Mouse (Mus musculus) thymus, postnatal 14 days (tissue): ENCODE data around the gene Syt11.
"Not testable (repeated sequence)": the region's sequence is repeated elsewhere in the genome, so short reads cannot be mapped to it uniquely, and the experiment has no call there.

Source experiments
- DNase-seq: peaks from one replicate; pipeline ENCODE4 v3.0.0; 2021

The Syt11 gene

GRCm38 (mm10) chr3:88774939-88775841, at the start of gene Syt11:
TSS of gene Syt11 (minus strand) at chr3:88775164.
- peak; percentile 45 for DNase-seq

DNA sequence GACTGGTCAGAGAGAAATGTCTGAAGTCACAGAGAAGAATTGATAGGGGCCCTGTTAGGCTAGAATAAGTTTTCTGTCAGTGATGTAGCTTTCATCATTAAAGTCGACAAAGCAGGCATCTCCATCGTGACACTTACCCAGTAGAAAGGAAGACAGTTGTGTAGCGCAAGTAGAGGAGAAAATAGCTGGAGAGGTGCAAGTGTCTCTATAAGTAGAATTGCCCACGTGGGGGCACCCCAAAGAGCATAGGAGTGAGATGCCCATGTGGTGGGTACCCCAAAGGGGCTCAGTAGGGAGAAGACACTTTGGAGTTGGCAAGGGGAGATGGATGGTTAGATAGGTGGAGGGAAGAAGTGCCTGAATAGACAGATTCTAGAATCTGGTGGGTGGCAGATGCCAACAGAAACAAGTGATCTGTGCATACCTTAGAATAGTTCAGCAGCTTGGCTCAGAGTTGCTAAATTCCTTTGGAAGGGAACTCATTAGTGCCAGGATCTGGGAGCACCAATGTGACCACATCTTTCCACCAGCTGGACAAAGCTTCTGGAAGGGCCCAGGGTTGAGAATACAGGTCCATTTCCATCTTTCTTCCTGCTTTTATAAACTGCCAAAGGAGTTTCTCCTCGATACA, 29.1 kb upstream of the Syt11 start:
- DNase-seq: no peak

- not testable (repeated sequence) for DNase-seq
These were observed 22.5 kb upstream of the Syt11 start for GRCm38 (mm10) chr3:88797507-88797906.

DNA sequence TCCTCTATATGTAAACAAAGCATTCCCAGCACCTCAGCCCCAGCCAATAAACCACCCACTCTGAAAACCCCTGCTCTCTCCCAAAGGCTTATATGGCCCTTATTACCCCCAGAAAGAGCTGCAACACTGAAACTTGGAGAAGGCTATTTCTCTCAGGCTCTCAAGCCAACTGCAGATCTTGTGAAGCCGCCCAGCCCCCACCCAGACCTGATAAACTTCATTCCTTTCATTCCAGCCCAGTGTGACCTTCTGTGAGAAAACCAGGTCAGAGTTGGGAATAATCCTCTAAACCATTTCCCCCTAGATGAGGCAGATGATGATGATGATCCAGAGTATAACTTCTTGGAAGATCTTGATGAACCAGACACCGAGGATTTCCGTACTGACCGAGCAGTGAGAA, 13.1 kb upstream of the Syt11 start:
- not testable (repeated sequence) for DNase-seq

DNA sequence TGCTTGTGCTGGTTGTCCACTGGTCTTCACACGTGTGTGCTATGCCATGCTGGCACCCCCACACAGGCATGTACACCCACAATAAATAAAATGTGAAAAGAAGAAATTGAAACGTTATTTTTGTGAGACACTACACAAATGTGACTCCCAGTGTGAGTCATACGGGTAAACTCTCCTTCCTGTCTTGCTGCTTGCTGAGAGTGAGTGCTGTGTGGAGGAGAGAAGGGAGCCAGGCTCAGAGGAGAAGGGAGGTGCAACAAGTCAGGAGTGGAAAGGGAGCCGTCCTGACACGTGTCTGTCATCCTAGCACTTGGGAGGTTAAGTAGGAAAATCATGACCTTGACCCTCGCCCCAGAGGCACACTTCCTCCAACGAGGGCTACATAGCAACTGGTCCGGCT, 11.8 kb upstream of the Syt11 start:
- not testable (repeated sequence) for DNase-seq

- DNase-seq: not testable (repeated sequence)
These were observed 11.4 kb upstream of the Syt11 start for GRCm38 (mm10) chr3:88786323-88786722.

DNA sequence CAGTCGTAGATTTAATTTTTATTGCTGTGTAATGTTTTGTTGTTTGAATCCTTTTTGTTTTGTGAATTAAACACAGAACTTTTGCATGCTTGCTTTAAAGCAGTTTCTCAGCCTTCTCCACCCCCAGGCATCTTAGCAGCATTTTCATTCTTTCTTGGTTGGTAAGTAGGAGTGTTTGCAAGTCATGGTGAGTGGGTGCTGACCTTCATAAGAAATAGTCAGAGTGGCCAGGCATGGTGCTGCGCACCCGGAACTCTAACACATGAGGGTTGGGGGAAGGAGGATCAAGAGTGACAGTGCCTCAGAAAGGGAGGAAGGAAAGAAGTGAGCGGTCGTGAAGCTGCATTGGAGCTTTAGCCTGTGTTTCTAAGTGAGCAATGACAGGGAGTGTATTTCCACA, 9.9 kb upstream of the Syt11 start:
- no peak for DNase-seq

- DNase-seq: not testable (repeated sequence)
These were observed 1.8 kb downstream of the Syt11 start for GRCm38 (mm10) chr3:88773163-88773562.

DNA sequence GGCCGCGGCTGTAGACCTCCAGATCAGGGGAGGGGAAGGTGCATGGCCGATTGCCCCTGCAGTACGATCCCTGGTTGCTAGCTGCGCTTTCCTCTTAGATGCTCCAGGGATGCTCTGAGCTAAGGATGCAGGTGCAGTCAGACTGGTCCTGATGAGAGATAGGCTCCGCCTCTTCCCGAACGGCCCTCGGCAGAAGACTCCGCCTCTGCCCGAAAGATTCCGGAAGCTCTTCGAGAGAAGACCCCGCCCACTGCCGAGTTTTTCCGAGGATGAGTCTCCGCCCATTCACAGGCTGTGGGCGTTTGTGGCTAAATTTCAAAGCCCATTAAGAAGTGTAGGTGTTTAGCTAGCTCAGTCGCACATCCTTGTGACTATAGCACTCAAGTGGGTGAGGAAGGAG, 2.6 kb downstream of the Syt11 start:
- peak; percentile 93 for DNase-seq

- not testable (repeated sequence) for DNase-seq
These were observed 3.1 kb downstream of the Syt11 start for GRCm38 (mm10) chr3:88771941-88772280.

DNA sequence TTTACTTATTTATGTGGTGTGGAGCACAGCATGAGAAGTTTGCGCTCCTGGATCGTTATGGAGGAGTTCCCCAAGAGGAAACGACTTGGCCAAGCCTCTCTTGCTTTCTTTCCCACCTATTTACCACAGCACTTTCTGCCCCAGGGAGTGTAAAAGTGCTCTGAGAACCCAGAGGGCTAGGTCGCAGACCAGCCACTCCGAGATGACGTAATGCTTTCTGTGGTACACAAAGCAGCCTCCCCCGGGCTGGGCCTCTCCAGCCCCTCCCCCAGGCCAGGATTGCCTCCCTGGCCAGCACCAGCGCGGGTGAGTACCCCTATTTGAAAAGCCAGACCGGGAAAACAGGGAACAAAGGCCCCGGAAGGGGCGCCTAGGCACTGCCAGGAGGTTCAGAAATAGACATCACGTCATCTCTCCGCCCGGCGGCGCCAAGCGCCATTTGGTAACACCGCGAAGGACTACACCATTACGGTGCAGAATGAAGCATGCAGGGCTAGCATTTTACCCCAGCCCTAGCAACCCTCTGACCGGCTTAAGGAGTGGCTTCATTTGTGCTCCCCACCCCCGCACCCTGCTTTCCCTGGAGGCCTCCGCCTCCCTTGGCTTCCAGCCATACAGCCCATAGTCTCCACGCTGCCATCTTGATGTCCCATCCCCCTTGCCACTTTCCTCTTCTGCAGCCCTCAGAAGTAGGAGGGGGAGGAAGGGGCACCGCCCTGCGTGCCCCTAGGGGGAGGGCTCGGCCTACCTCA, 3.6 kb downstream of the Syt11 start:
- peak; percentile 47 for DNase-seq

GRCm38 (mm10) chr3:88762401-88762831, 12.5 kb downstream of the Syt11 start:
- no peak for DNase-seq

DNA sequence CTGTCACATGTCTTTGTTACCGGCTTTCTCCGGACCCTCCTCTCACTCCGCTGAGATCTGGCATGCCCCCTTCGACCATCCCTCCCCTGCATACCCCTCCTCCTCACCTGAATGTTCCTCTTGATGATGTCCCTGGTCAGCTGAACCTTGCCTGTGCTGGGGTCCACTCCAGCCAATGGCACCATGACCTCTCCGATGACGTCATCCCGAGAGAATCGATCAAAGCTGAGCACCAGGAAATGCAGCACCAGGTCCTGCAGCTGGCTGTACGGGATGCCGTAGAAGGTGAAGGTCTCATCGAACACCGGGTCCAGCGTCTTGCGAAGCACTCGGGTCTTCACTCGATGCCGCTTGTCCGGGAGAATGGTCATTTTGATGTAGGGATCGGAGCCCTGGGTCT, 13.3 kb downstream of the Syt11 start:
- no peak for DNase-seq

DNA sequence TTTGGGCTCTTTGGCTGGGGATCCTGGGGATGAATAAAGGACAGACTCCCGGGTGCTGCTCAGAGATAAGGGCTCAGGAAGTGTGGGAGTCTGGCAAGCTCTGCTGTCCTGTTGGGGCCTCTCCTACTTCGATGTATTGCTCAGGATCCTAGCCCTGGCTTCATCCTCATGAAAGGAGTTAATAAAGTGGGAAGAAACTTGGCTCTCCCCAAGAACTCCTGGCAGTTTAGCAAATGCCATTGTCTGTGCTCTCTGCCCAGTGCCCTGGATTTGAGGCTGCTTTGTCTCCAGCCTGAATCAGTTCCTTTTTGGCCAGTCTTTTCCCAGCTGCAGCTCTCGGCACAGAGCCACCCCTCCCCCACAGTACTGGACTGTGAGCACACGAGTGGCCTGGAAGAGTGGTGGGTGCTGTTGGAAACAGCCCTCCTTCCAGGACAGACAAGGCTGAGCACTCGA, 16.9 kb downstream of the Syt11 start:
- no peak for DNase-seq

DNA sequence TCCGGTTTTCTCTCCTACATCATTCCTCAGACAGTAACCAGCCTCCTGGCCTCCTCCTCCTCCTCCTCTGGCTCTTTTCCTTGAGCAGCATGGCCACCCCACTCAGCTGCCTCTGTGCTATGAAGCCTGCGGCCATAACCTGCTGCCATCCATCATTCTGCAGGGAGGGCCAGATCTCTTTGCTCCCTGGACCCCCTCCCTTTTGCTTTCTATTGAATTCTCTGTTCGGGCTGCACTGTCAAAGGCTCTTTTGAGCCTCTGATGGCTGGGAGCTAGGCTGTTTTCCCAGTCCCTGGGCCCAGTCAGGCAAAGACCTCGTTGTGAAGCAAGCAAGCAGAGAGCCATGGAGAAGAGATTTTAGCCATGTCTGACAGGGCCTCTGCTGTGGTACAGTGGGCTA, 18.7 kb downstream of the Syt11 start:
- no peak for DNase-seq

- DNase-seq: no peak
These were observed 19.4 kb downstream of the Syt11 start for GRCm38 (mm10) chr3:88755541-88755940.

DNA sequence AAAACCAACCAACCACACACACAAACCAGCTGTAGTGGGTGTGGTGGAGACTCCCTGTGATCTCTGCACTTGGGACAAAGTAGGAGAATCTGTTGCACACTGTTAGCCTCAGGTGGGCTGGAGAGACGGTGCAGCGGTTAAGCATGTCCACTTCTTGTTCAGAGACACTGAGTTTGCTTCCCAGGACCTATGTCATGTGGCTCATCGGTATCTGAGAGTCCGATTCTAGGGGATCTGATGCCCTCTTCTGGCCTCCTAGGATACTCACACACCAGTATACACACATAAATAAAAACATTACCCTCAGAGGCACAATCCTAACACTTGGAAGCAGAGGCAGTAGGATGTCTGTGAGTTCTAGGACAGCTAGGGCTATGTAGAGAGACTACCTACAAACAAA, 20.7 kb downstream of the Syt11 start:
- DNase-seq: no peak

GRCm38 (mm10) chr3:88746871-88747231, 28.1 kb downstream of the Syt11 start:
- DNase-seq: no peak

- no peak for DNase-seq
These were observed 28.7 kb downstream of the Syt11 start for GRCm38 (mm10) chr3:88746139-88746870.

GRCm38 (mm10) chr3:88745534-88745933, 29.4 kb downstream of the Syt11 start:
- DNase-seq: no peak

- no peak for DNase-seq
These were observed 34.8 kb downstream of the Syt11 start for GRCm38 (mm10) chr3:88740147-88740546.

DNA sequence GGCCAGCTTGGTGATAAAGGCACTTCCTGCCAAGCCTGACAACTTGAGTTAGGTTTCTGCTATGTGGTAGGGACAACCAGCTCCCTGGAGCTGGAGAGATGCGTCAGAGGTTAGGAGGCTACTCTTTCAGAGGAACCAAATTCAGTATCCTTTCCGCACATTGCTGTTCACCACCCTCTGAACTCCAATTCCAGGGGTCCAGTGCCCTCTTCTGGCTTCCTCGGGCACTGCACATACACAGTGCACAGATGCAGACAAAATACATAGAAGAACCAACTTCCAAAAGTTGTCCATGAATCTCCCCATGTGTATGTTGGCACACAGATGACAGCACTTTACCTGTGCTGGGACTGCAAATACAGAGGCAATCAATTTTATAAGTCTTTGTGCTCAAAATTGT, 36.3 kb downstream of the Syt11 start:
- DNase-seq: peak; percentile 73

- no peak for DNase-seq
These were observed 38.4 kb downstream of the Syt11 start for GRCm38 (mm10) chr3:88736556-88736955.
